Mouse (Mus musculus) fibroblast of lung, adult 2 months (primary cell): ENCODE measurements around the gene Lztr1.

ENCODE experiments used
- DNase-seq: peaks from one replicate; pipeline ENCODE4 v3.0.0-alpha.2; 2011; ENCODE audit warnings: low read depth

Lztr1 gene

GRCm38 (mm10) chr16:17556907-17557306, 48.4 kb downstream of the Lztr1 start:
- no peak for DNase-seq

DNA sequence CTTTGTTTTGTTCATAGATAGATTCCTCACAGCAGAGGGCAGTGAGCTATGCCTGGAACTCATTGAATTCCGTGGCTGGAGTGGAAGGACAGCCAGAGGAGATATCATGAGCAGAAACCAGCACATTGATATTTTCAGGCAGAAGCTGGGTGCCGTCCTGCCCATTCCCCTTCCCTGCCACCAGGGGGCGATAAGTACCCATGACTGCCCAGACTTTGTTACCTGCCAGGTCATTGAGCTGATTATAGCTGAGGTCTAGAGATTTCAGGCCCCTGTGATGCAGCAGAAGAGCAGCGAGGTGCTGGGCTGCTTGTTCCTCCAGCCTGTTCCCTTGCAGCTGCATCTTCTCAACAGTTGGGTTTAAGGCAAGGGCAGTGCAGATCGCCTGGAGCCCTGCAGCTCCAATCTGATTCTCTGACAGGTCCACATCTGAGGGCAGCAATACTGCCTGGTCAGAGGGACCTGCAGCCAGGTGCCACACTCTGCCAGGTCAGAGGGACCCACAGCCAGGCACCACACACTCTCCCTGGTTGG, 49.5 kb downstream of the Lztr1 start:
- no peak for DNase-seq

- no peak for DNase-seq
These were observed 50.3 kb downstream of the Lztr1 start for GRCm38 (mm10) chr16:17558811-17559210.

- DNase-seq, result no peak
These were observed 51.0 kb downstream of the Lztr1 start for GRCm38 (mm10) chr16:17559396-17560027.

GRCm38 (mm10) chr16:17561128-17561750, 52.8 kb downstream of the Lztr1 start, which contains the start of gene Lrrc74b:
TSS of gene Lrrc74b (minus strand) at chr16:17561247.
- DNase-seq, result peak; percentile 83

- DNase-seq, result peak; percentile 87
These were observed 53.3 kb downstream of the Lztr1 start, which contains the start of gene P2rx6 for GRCm38 (mm10) chr16:17561751-17562208. TSS of gene P2rx6 (plus strand) at chr16:17561885.

GRCm38 (mm10) chr16:17563580-17563979, 55.1 kb downstream of the Lztr1 start:
- DNase-seq, result no peak

DNA sequence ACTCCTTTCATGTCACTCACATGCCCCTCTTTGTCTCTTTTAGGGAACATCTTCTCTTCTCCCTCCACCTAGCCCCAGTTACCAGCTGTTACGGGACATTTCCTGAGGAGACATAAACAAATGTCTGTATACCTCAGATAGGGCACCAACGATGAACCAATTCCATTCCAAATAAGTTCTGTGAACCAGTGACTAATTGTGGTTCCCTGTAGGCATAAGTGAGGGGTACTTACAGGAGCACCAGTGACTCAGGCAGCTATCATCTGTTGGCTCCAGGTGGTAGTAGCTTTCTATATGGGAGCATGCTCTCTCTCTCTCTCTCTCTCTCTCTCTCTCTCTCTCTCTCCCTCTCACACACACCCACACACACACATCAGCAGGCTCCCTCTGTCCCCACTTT, 55.7 kb downstream of the Lztr1 start:
- DNase-seq, result no peak

- no peak for DNase-seq
These were observed 56.3 kb downstream of the Lztr1 start for GRCm38 (mm10) chr16:17564771-17565170.

GRCm38 (mm10) chr16:17566186-17566585, 57.7 kb downstream of the Lztr1 start:
- no peak for DNase-seq
